Mouse (Mus musculus): ENCODE results near the gene E2f7.
A peak's percentile ranks its signal among the peaks of the same experiment; 100 is the strongest.

E2f7 gene

GRCm38 (mm10) chr10:110744686-110745639, at the start of gene E2f7:
Gene E2f7 (plus strand): TSS chr10:110745439.
- peak; percentile 90 to 95 for DNase-seq (ENCODE audit: inconsistent age in 2 of 2, low spot score in 1 of 2)

DNA sequence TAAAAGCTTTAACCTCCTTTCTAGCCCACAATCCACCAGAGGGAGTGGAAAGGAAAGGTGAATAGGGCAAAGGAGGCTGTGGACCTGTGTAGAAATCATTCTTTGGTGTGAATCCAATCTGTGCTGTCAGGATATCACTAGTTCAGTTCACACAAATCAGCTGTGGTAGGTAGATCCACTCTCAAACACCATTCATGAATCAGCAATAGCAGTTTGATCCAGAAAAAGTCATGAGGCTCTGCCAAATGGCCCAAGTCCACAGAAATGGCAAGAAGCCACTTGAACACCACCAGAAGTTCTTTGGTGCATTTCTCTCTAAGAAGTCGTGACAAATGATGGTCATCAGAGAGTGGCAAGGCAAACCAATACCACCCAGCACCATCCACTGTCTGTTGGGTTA, 44.0 kb upstream of the E2f7 start:
- no peak for DNase-seq (ENCODE audit: inconsistent age in 2 of 2, low spot score in 1 of 2)

DNA sequence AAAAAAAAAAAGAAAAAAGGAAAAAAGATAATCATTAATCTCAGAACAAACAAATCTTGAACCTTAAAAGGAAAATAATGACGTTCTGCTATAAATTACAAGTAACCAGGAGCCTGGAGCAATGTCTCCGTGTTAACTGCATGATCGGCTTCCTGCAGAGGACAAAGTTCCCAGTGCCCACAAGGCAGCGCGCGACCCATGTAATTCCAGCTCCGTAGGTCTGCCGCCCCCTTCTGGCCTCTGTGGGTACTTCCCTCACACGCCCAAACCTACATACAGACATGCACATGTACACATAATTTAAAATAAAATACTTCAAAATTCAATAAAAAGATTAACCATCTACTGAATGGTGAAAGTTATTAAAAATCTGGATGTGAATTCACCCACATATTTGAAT, 39.6 kb upstream of the E2f7 start:
- no peak for DNase-seq (ENCODE audit: inconsistent age in 2 of 2, low spot score in 1 of 2)

- DNase-seq (ENCODE audit: inconsistent age in 2 of 2, low spot score in 1 of 2) = no peak
These were observed 37.7 kb upstream of the E2f7 start for GRCm38 (mm10) chr10:110707390-110708113.

GRCm38 (mm10) chr10:110716887-110717286, 28.4 kb upstream of the E2f7 start:
- DNase-seq (ENCODE audit: inconsistent age in 2 of 2, low spot score in 1 of 2) = no peak

DNA sequence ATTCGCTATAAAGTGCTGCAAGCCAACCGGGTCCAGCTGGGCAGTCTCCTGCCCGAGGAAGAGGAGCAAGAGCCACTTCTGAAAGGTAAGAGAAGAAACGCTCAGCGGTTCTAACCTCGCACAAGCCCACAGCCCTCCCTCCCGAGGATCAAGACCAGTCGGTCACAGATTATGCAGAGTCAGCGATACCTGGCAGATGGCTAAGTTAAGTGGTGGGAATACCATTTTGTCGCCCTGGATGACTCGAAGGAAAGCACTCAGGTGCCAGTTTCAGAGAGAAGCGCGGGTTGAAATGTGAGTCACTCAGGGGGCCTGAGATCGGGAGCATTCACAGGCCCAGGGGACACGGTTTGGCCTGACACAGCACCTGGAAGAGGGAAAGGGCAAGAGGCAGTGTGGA, 18.8 kb upstream of the E2f7 start:
- DNase-seq (ENCODE audit: inconsistent age in 2 of 2, low spot score in 1 of 2) = no peak

DNA sequence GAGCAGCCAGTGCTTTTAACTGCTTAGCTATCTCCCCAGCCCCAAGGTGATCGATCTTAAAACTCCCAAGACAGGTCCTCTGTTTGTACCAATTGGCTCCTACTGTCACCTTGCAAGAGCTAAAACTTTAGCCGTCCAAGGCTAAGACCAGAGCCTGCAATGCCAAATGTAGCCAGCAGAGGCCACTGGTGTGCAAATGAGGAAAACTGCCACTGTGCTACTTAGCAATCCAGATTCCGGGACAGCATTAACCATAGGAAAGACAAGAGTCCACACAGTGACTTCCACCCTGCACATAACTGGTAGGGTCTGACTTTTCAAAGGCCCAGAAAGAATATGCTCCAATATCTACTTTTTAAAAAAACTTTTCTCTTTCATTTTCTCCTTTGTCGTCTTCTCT, 17.4 kb upstream of the E2f7 start:
- DNase-seq (ENCODE audit: inconsistent age in 2 of 2, low spot score in 1 of 2) = peak; percentile 25 to 77

DNA sequence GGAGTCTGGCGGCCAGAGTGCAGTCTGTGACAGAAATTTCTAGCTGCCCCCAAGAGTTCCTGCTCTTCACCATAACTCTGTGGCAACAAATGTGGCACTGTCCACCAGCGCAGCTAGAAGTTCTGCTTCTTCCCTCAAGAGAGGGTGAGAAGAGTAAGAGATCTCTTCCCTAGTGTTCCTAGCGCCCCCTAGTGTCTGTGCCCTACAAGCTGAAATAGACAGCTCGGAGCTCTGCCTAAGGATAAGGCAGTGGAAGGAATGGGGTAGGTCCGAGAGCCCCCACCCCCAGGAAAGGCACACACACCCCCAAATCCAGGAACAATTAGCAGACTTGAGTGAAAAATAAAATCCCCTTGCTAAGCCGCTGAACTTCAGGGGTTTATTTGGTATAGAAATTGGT, 11.9 kb upstream of the E2f7 start:
- DNase-seq (ENCODE audit: inconsistent age in 2 of 2, low spot score in 1 of 2) = peak; percentile 43 to 85

DNA sequence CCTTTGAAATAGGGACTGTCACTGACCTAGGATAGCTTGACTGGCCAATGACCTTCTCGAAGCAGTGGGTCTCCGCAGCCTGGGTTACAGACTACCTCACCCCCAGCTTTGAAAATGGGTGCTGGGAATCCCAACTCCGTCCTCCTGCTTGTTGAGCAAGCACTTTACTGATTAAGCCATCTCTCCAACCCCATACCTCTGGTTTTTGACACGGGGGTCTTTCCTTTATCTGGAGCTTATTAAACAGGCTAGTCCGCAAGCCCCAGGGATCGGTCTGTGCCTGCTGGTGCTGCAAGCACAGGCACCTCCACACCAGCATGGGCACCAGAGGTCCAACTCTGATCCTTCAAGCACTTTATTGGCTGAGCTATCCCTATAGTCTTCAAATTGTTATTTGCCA, 1.5 kb upstream of the E2f7 start:
- no peak for DNase-seq (ENCODE audit: inconsistent age in 2 of 2, low spot score in 1 of 2)

DNA sequence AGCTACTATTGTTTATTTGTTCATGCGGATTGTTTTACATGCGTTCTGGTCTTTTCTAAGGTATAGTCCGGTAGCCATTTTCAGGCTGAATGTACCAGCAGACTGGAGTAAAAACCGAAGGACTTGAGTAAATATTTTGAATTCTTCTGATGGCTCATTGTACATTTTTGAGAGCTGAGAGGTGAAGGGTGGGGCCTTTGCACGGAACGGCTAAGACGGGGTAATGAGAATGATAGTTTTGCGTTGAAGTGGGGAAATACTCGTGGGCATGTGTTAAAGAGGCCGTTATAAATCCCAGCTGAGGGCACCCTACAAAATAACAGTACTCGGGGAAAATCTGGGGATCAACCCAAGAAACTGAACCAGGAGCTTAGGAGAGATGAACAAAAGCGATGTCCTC, 1.1 kb upstream of the E2f7 start:
- no peak for DNase-seq (ENCODE audit: inconsistent age in 2 of 2, low spot score in 1 of 2)

GRCm38 (mm10) chr10:110745640-110746032, 397 bp downstream of the E2f7 start:
- no peak for DNase-seq (ENCODE audit: inconsistent age in 2 of 2, low spot score in 1 of 2)

GRCm38 (mm10) chr10:110749081-110749480, 3.8 kb downstream of the E2f7 start:
- no peak for DNase-seq (ENCODE audit: inconsistent age in 2 of 2, low spot score in 1 of 2)

- DNase-seq (ENCODE audit: inconsistent age in 2 of 2, low spot score in 1 of 2) = no peak
These were observed 4.5 kb downstream of the E2f7 start for GRCm38 (mm10) chr10:110749510-110750305.

DNA sequence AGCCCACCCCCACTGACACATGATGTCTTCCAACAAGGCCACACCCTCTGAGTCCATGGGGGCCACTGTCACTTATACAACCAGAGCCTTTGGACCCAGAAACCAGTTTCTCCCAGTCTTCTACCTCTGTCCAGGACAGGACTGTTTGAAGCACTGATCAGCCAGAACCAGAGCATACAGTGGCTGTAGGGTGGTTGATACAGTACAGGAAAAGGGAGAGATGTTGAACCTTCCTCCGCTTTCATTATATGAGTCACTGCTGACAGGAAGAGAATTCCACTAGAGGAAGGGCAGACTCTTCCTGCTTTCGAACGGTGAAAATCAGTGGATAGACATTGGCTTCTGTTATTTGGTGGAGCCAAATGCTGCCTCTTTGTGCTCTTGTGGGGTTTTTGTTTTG, 7.6 kb downstream of the E2f7 start:
- DNase-seq (ENCODE audit: inconsistent age in 2 of 2, low spot score in 1 of 2) = no peak

DNA sequence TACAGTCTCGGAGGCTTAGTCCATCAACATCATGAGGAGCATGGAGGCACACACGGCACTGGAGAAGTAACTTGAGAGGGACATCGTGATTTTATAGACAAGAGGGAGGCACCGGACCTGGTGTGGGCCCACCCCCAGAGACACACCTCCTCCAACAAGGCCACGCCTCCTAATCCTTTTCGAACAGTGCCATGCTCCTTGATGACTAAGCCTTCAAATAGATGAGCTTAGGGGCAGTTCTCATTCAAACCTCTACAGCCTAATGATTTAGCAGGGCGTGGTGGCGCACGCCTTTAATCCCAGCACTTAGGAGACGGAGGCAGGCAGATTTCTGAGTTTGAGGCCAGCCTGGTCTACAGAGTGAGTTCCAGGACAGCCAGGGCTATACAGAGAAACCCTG, 10.3 kb downstream of the E2f7 start:
- no peak for DNase-seq (ENCODE audit: inconsistent age in 2 of 2, low spot score in 1 of 2)

DNA sequence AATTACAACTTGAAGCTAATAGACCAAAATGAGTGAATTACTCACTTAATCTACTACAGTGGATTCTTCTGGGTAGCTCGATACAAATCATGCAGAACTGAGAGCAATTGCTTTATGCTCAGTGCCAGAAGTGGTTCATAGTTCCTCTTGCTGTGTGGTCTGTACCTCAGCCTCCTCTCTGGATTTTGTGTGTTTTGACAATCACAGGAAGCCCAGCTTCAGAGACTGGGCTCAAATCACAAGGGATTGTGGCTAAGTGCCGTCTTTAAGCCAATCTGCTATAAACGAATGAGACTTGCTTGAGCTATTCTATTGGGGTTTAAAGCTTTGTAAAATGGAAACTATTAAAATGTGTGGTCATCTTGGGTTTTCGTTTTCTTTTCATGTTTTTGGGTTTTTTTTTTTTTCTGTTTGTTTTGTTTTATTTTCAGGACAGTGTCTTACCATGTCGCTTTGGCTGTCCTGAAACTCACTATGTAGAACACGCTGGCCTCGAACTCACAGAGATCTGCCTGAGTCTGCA, 11.1 kb downstream of the E2f7 start:
- DNase-seq (ENCODE audit: inconsistent age in 2 of 2, low spot score in 1 of 2) = no peak

DNA sequence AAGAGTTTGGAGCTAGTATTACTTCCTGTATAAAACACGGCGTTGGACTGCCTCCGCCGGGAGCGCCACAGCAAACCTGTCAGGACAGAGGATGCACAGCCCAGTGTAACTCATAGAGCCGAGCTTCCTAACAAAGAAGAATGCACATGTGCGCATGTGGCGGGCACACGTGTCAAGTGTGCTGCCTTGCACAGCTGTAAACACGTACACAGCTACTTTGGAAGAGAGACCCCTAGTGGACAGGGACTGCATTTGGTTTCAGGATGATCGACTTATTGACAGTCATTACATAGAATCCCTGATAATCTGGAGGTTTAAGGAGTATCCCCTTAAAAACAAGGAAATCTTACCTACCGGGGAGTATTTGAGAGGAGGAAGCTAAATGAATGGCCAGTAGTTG, 15.3 kb downstream of the E2f7 start:
- DNase-seq (ENCODE audit: inconsistent age in 2 of 2, low spot score in 1 of 2) = peak; percentile 18 to 66

DNA sequence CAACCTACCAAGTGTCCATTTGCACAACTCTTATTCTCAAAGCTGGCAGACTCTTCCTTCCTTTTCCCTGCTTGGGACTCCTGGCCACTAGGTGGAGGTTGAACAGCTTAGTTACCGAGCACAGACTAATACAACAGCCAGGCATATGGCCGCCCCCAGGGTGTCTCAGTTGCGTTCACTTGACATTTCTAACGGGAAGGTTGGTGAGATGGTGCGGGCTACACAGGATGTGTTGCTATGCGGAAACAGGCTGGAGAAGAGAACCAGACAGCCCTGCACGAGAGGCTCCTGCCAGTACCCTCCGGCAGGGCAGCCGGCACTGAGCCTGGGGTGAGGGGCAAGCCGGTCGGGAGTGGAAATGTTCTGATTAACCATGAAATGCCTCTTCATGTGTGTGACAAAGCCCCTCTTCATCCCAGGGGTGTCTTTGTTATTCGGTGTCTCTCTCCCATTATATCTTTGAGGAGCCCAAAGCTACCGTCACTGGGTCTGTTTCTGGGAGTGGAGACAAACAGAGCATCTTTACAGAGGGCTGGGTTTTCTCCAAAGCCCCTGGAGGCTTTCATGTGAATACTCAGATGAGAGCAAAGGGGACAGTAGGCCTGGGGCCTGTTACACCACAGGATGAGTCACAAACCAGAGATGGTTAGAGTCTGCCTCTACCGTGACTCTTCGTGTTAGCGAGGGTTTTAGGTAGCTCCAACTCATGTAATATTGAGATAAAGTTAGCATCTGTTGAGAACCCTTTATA, 17.1 kb downstream of the E2f7 start:
- DNase-seq (ENCODE audit: inconsistent age in 2 of 2, low spot score in 1 of 2) = no peak

GRCm38 (mm10) chr10:110763416-110763815, 18.2 kb downstream of the E2f7 start:
- DNase-seq (ENCODE audit: inconsistent age in 2 of 2, low spot score in 1 of 2) = no peak

GRCm38 (mm10) chr10:110769538-110769937, 24.3 kb downstream of the E2f7 start:
- no peak for DNase-seq (ENCODE audit: inconsistent age in 2 of 2, low spot score in 1 of 2)

Data from adrenal gland, adult (tissue).